Mouse (Mus musculus): ENCODE data around the gene Fyn. TPM values are rescaled to one million over a fixed set of nuclear protein-coding genes. Genes with fewer than 3 reads are reported as not detected.

Gene Fyn
- polyA plus RNA-seq, 1 experiment from 2014 or later: 13.4 TPM

- Histone ChIP-seq H3K36me3 (ENCODE audit: control insufficient read depth, insufficient read depth, low read length) (0 out of 2 replicates have a peak, but pooled peaks cover 2% of the 10 kb centered on the region), H3K9me3 (ENCODE audit: control insufficient read depth, low read length) (peaks cover 2% of the 10 kb centered on the region; the same call in 1 of the 2 replicates), H3K9ac (ENCODE audit: low read length) (no peak overlapping the region), H3K27me3 (ENCODE audit: control insufficient read depth, insufficient read depth, low read depth, low read length) (no peaks in the 10 kb centered on the region), H3K4me3 (ENCODE audit: low read length) (no peak overlapping the region), H3K4me2 (ENCODE audit: low read depth, low read length) (no peak overlapping the region), H3K27ac (ENCODE audit: low read length) (no peak overlapping the region), H3K4me1 (replicated peaks; ENCODE audit: control insufficient read depth, insufficient read depth, low read length) (peaks cover 16% of the 10 kb centered on the region)
- no peak for ATAC-seq (ENCODE audit: low read depth)
- 65% methylated on average over 6 of the region's 6 CpGs for WGBS
These were observed 33.8 kb downstream of the Fyn start for GRCm38 (mm10) chr10:39402487-39402886.

GRCm38 (mm10) chr10:39403706-39404105, 35.1 kb downstream of the Fyn start:
- Histone ChIP-seq H3K4me2 (ENCODE audit: low read depth, low read length) (no peak overlapping the region), H3K9ac (ENCODE audit: low read length) (no peak overlapping the region), H3K4me1 (replicated peaks; ENCODE audit: control insufficient read depth, insufficient read depth, low read length) (peaks cover 13% of the 10 kb centered on the region), H3K9me3 (ENCODE audit: control insufficient read depth, low read length) (peaks cover 2% of the 10 kb centered on the region; the same call in 1 of the 2 replicates), H3K27me3 (ENCODE audit: control insufficient read depth, insufficient read depth, low read depth, low read length) (no peaks in the 10 kb centered on the region), H3K27ac (ENCODE audit: low read length) (no peak overlapping the region), H3K4me3 (ENCODE audit: low read length) (no peak overlapping the region), H3K36me3 (ENCODE audit: control insufficient read depth, insufficient read depth, low read length) (0 out of 2 replicates have a peak, but pooled peaks cover 2% of the 10 kb centered on the region)
- WGBS: 74% methylated on average over 6 of the region's 6 CpGs
- no peak for ATAC-seq (ENCODE audit: low read depth)

- no peak for ATAC-seq (ENCODE audit: low read depth)
- Histone ChIP-seq H3K9me3 (ENCODE audit: control insufficient read depth, low read length) (peaks cover 2% of the 10 kb centered on the region; the same call in 1 of the 2 replicates), H3K4me1 (replicated peaks; ENCODE audit: control insufficient read depth, insufficient read depth, low read length) (peaks cover 13% of the 10 kb centered on the region), H3K27ac (ENCODE audit: low read length) (no peak overlapping the region), H3K4me2 (ENCODE audit: low read depth, low read length) (no peak overlapping the region), H3K9ac (ENCODE audit: low read length) (no peak overlapping the region), H3K27me3 (ENCODE audit: control insufficient read depth, insufficient read depth, low read depth, low read length) (no peaks in the 10 kb centered on the region), H3K4me3 (ENCODE audit: low read length) (no peak overlapping the region), H3K36me3 (ENCODE audit: control insufficient read depth, insufficient read depth, low read length) (0 out of 2 replicates have a peak, but pooled peaks cover 2% of the 10 kb centered on the region)
- WGBS: 84% methylated on average over 4 of the region's 4 CpGs
These were observed 35.5 kb downstream of the Fyn start for GRCm38 (mm10) chr10:39404175-39404574.

- peaks cover 13% of the 10 kb centered on the region for H3K4me1 ChIP-seq (replicated peaks; ENCODE audit: control insufficient read depth, insufficient read depth, low read length)
- H3K9me3 ChIP-seq (ENCODE audit: control insufficient read depth, low read length): peaks cover 2% of the 10 kb centered on the region; the same call in 1 of the 2 replicates
- no peak overlapping the region for H3K4me3 ChIP-seq (ENCODE audit: low read length)
- H3K36me3 ChIP-seq (ENCODE audit: control insufficient read depth, insufficient read depth, low read length): no peaks in the 10 kb centered on the region
- WGBS: 43% methylated on average over 10 of the region's 10 CpGs
- no peak overlapping the region for H3K4me2 ChIP-seq (ENCODE audit: low read depth, low read length)
- no peak overlapping the region for H3K27ac ChIP-seq (ENCODE audit: low read length)
- H3K27me3 ChIP-seq (ENCODE audit: control insufficient read depth, insufficient read depth, low read depth, low read length): no peaks in the 10 kb centered on the region
- no peak overlapping the region for H3K9ac ChIP-seq (ENCODE audit: low read length)
- ATAC-seq (ENCODE audit: low read depth): peak; percentile 70
These were observed 37.5 kb downstream of the Fyn start for GRCm38 (mm10) chr10:39405982-39406797.

DNA sequence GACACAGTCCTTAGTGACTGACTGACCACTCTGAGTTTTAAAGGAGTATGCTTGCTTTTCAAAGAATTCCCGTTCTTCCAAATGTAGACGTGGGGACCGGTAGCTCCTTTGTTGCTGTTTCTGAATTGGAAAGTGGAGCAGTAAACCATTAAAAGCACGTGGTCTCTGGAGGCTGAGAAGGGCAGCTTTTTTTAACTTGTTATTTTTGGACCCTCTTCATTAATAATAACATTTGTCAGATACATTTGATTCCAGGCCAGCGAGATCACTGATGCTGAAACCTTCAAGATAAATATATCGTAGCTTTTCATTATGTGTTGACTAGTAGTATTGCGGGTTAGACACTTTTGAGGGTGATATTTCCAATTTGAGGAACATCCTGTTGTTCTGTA, 38.1 kb downstream of the Fyn start:
- no peak overlapping the region for H3K4me2 ChIP-seq (ENCODE audit: low read depth, low read length)
- peaks cover 2% of the 10 kb centered on the region; the same call in 1 of the 2 replicates for H3K9me3 ChIP-seq (ENCODE audit: control insufficient read depth, low read length)
- WGBS: 39% methylated on average over 7 of the region's 7 CpGs
- H3K36me3 ChIP-seq (ENCODE audit: control insufficient read depth, insufficient read depth, low read length): no peaks in the 10 kb centered on the region
- H3K27ac ChIP-seq (ENCODE audit: low read length): no peak overlapping the region
- ATAC-seq (ENCODE audit: low read depth): no peak
- peaks cover 13% of the 10 kb centered on the region for H3K4me1 ChIP-seq (replicated peaks; ENCODE audit: control insufficient read depth, insufficient read depth, low read length)
- H3K4me3 ChIP-seq (ENCODE audit: low read length): no peak overlapping the region
- H3K9ac ChIP-seq (ENCODE audit: low read length): no peak overlapping the region
- H3K27me3 ChIP-seq (ENCODE audit: control insufficient read depth, insufficient read depth, low read depth, low read length): no peaks in the 10 kb centered on the region

- Histone ChIP-seq H3K4me3 (ENCODE audit: low read length) (no peak overlapping the region), H3K4me2 (ENCODE audit: low read depth, low read length) (no peak overlapping the region), H3K9me3 (ENCODE audit: control insufficient read depth, low read length) (peaks cover 2% of the 10 kb centered on the region; the same call in 1 of the 2 replicates), H3K27ac (ENCODE audit: low read length) (no peak overlapping the region), H3K9ac (ENCODE audit: low read length) (no peak overlapping the region), H3K4me1 (replicated peaks; ENCODE audit: control insufficient read depth, insufficient read depth, low read length) (peaks cover 13% of the 10 kb centered on the region), H3K36me3 (ENCODE audit: control insufficient read depth, insufficient read depth, low read length) (no peaks in the 10 kb centered on the region), H3K27me3 (ENCODE audit: control insufficient read depth, insufficient read depth, low read depth, low read length) (no peaks in the 10 kb centered on the region)
- ATAC-seq (ENCODE audit: low read depth): no peak
- WGBS: 96% methylated on average over 2 of the region's 2 CpGs
These were observed 38.9 kb downstream of the Fyn start for GRCm38 (mm10) chr10:39407553-39407952.

DNA sequence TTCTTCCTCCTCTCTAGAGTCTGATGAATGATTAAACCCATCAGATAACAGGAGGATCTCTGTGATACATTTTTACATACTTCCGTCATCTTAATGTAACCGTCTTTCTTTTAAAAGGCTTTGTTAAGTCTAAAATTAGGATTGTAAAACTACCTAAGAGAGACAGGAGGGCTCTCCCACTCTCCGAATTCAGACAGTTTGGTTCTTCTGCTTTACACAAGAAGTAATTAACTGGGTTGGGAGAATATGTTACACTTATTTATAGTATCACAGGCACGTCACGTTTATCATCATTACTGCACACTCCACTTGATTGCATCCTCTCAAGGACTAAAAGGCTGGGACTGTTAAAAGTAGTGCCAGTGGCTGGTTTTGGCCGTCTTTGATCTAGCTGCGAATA, 40.9 kb downstream of the Fyn start:
- Histone ChIP-seq H3K4me2 (ENCODE audit: low read depth, low read length) (no peak overlapping the region), H3K27ac (ENCODE audit: low read length) (no peak overlapping the region), H3K4me3 (ENCODE audit: low read length) (no peak overlapping the region), H3K9ac (ENCODE audit: low read length) (no peak overlapping the region), H3K9me3 (ENCODE audit: control insufficient read depth, low read length) (no peaks in the 10 kb centered on the region), H3K4me1 (replicated peaks; ENCODE audit: control insufficient read depth, insufficient read depth, low read length) (peaks cover 22% of the 10 kb centered on the region), H3K27me3 (ENCODE audit: control insufficient read depth, insufficient read depth, low read depth, low read length) (no peaks in the 10 kb centered on the region), H3K36me3 (ENCODE audit: control insufficient read depth, insufficient read depth, low read length) (no peaks in the 10 kb centered on the region)
- 52% methylated on average over 7 of the region's 7 CpGs for WGBS
- ATAC-seq (ENCODE audit: low read depth): no peak

DNA sequence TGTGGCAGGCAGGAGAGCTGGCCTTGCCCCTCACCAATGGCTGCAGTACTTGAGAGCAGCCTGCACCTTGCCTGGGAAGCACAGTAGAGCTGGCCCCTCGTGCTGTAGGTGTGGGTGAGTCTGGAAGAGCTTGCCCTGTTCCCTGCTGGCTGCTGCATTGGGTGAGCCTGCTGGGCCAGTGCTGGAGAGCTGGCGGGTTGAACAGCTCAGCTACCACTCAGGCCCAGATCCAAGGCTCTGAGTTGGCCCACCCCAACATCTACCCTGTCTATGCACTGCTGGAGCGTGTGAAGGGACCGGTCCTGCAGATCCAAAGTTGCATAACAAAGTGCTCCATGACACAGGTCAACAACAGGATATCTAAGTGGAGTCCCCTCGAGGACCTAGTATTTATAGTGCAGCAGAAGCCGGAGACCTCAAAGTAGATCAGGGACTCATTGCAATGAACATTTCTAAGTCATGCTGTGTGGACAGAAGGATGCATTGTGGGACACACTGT, 41.5 kb downstream of the Fyn start:
- peak; percentile 25; the same call in 1 of the 2 replicates for ATAC-seq (ENCODE audit: low read depth)
- 59% methylated on average over 6 of the region's 6 CpGs for WGBS
- H3K27ac ChIP-seq (ENCODE audit: low read length): no peak overlapping the region

DNA sequence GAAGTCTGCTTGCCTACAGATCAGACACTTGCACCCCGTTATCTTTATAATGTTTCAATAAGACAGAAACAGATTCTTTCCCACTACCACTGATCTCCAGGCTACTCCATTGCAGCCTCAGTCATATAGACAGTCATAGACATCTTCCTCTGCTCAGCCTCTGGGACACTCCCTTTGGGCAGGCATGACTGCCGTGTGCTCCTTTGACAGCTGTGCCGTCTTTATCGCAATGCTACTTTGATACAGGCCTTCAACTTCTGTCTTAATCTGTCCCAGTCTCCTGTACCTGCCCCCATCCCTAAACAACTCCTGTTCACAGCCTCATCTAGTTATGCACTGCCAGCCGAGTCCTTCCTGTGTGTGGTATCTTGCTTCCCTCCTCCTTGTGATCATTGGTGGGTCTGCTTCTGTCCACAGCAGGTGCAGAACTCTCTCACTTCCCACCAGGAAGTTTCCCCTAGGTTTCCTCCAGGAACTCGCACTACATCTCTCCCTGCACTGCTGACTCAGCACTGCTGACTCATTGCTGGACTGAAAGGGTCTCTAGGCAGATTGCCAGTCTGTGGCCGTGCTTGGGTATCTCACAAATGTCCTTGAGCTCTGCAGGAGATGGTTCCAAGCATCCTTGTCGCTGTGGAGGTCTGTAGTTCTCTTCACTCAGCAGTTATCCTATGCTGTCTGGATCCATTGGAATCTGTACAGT, 43.4 kb downstream of the Fyn start:
- WGBS: 55% methylated on average over 8 of the region's 8 CpGs
- ATAC-seq (ENCODE audit: low read depth): no peak
- H3K4me1 ChIP-seq (replicated peaks; ENCODE audit: control insufficient read depth, insufficient read depth, low read length): peaks cover 15% of the 10 kb centered on the region; the same call in 1 of the 2 replicates
- H3K4me3 ChIP-seq (ENCODE audit: low read length): no peak overlapping the region
- no peak overlapping the region for H3K27ac ChIP-seq (ENCODE audit: low read length)
- no peak overlapping the region for H3K9ac ChIP-seq (ENCODE audit: low read length)
- no peaks in the 10 kb centered on the region for H3K36me3 ChIP-seq (ENCODE audit: control insufficient read depth, insufficient read depth, low read length)
- no peaks in the 10 kb centered on the region for H3K9me3 ChIP-seq (ENCODE audit: control insufficient read depth, low read length)
- no peak overlapping the region for H3K4me2 ChIP-seq (ENCODE audit: low read depth, low read length)
- no peaks in the 10 kb centered on the region for H3K27me3 ChIP-seq (ENCODE audit: control insufficient read depth, insufficient read depth, low read depth, low read length)

More for the DNA sequence above, 41.5 kb downstream of the Fyn start:
- Histone ChIP-seq H3K9ac (ENCODE audit: low read length) (no peak overlapping the region), H3K9me3 (ENCODE audit: control insufficient read depth, low read length) (no peaks in the 10 kb centered on the region), H3K4me3 (ENCODE audit: low read length) (no peak overlapping the region), H3K27me3 (ENCODE audit: control insufficient read depth, insufficient read depth, low read depth, low read length) (no peaks in the 10 kb centered on the region), H3K36me3 (ENCODE audit: control insufficient read depth, insufficient read depth, low read length) (no peaks in the 10 kb centered on the region), H3K4me2 (ENCODE audit: low read depth, low read length) (no peak overlapping the region), H3K4me1 (replicated peaks; ENCODE audit: control insufficient read depth, insufficient read depth, low read length) (peaks cover 22% of the 10 kb centered on the region)
